12 mouse cellular contexts compared by ENCODE assay signal in genomic region chr14:78699196-78699595, GRCm38 (mm10). TPM values are rescaled to one million over a fixed set of nuclear protein-coding genes. Genes with fewer than 3 reads are reported as not detected.
DNase-seq lines count a peak whose midpoint lies in the region; ATAC-seq and TF ChIP-seq lines count a peak whose summit lies in the region.
"Had no signal": no experiment of that assay in that cellular context is flagged by ENCODE, and none has a peak within 500 bp of the region (broad histone marks: within the 10 kb centered on the region; RNA-seq: fewer than 3 reads in every experiment).

No protein-coding gene starts in this region.

- no peak overlapping the region for H3K27ac ChIP-seq in kidney, embryonic 15.5 days
- no peak overlapping the region for H3K27ac ChIP-seq in lung, postnatal 0 days (ENCODE audit: low read length)
- H3K27ac ChIP-seq: liver, embryonic 12.5 days had no signal

- 0 out of 2 replicates have a peak, but pooled peaks have one; percentile 58 for ATAC-seq in kidney, embryonic 15.5 days (replicated peaks; ENCODE audit: low FRiP score)
- peak; percentile 99 for ATAC-seq in activated CD4-positive, CD25-positive, alpha-beta regulatory T cell, adult 4 months
- peak; percentile 58; the same call in 1 of the 2 replicates for ATAC-seq in megakaryocyte progenitor cell, adult 5-6 weeks (replicated peaks; ENCODE audit: poor library complexity)
- ATAC-seq in lung, postnatal 0 days: no peak
- ATAC-seq: liver, embryonic 12.5 days had no signal

- no peak overlapping the region for H3K4me2 ChIP-seq in kidney, embryonic 15.5 days
- no peak overlapping the region for H3K4me2 ChIP-seq in lung, postnatal 0 days (replicated peaks; ENCODE audit: low read depth, low read length)
- H3K4me2 ChIP-seq: liver, embryonic 12.5 days had no signal

- H3K27me3 ChIP-seq in kidney, embryonic 15.5 days: no peaks in the 10 kb centered on the region
- no peaks in the 10 kb centered on the region for H3K27me3 ChIP-seq in lung, postnatal 0 days (replicated peaks; ENCODE audit: insufficient read depth, low read length)
- H3K27me3 ChIP-seq: liver, embryonic 12.5 days had no signal

- no peak for DNase-seq in kidney, adult 18-20 months
- DNase-seq in CD4-positive, CD25-positive, alpha-beta regulatory T cell, adult 2 months (ENCODE audit: low read depth, low spot score): peak; percentile 88
- DNase-seq in adipocyte (ENCODE audit: low spot score): no peak
- no peak for DNase-seq in lung, postnatal 0 days (ENCODE audit: low spot score)
- DNase-seq in cerebellum, adult 18-20 months: no peak
- DNase-seq: heart, postnatal 14 days; kidney, postnatal 14 days; thymus, postnatal 36 days had no signal

- H3K4me1 ChIP-seq in kidney, embryonic 15.5 days: peaks cover 8% of the 10 kb centered on the region; the same call in 1 of the 2 replicates
- peaks cover 10% of the 10 kb centered on the region; the same call in 1 of the 2 replicates for H3K4me1 ChIP-seq in lung, postnatal 0 days (ENCODE audit: insufficient read depth, low read depth, low read length)
- H3K4me1 ChIP-seq: liver, embryonic 12.5 days had no signal

- H3K9me3 ChIP-seq in kidney, embryonic 15.5 days (replicated peaks): no peaks in the 10 kb centered on the region
- no peaks in the 10 kb centered on the region for H3K9me3 ChIP-seq in lung, postnatal 0 days (ENCODE audit: low read length)
- H3K9me3 ChIP-seq: liver, embryonic 12.5 days had no signal

- TF ChIP-seq CTCF in lung, postnatal 0 days (IDR thresholded peaks at IDR 0.05): no peak

- no peak overlapping the region for H3K4me3 ChIP-seq in kidney, embryonic 15.5 days (replicated peaks)
- H3K4me3 ChIP-seq in lung, postnatal 0 days (ENCODE audit: low read depth, low read length): no peak overlapping the region
- H3K4me3 ChIP-seq: liver, embryonic 12.5 days had no signal

- TF ChIP-seq EP300 in lung, postnatal 0 days (IDR thresholded peaks at IDR 0.05): no peak

- no peaks in the 10 kb centered on the region for H3K36me3 ChIP-seq in kidney, embryonic 15.5 days
- H3K36me3 ChIP-seq in lung, postnatal 0 days (ENCODE audit: insufficient read depth, low read length): no peaks in the 10 kb centered on the region
- H3K36me3 ChIP-seq: liver, embryonic 12.5 days had no signal

- 68% methylated on average over 5 of the region's 5 CpGs for WGBS in kidney, embryonic 15.5 days
- WGBS in lung, postnatal 0 days: 83% methylated on average over 5 of the region's 5 CpGs

- H3K9ac ChIP-seq in kidney, embryonic 15.5 days: no peak overlapping the region
- no peak overlapping the region for H3K9ac ChIP-seq in lung, postnatal 0 days (replicated peaks; ENCODE audit: low read depth)
- H3K9ac ChIP-seq: liver, embryonic 12.5 days had no signal

RNA-seq across cellular contexts. Expression of gene Dgkh, which starts 33.4 kb away (rescaled TPM):
- 2.3 and 2.5 TPM in 2 replicates for polyA plus RNA-seq in kidney, embryonic 15.5 days (2015; fragmentation: Nextera tagmentation; extraction: Ambion mirVana)
- polyA plus RNA-seq in activated CD4-positive, CD25-positive, alpha-beta regulatory T cell, adult 4 months (2017; shearing (Covaris generic)): 1 to 10 TPM; 1.6 to 2.7 TPM
- total RNA-seq in megakaryocyte progenitor cell, adult 5-6 weeks (2015): 1.6 and 1.7 TPM in 2 replicates
- 1.1 and 1.8 TPM in 2 replicates for total RNA-seq in megakaryocyte progenitor cell, adult 5-6 weeks (2017)
- 4.0 and 4.6 TPM in 2 replicates for polyA plus RNA-seq in lung, postnatal 0 days (2015; fragmentation: Nextera tagmentation; extraction: Ambion mirVana)
